8 mouse cellular contexts compared by ENCODE assay signal in the genomic region with DNA sequence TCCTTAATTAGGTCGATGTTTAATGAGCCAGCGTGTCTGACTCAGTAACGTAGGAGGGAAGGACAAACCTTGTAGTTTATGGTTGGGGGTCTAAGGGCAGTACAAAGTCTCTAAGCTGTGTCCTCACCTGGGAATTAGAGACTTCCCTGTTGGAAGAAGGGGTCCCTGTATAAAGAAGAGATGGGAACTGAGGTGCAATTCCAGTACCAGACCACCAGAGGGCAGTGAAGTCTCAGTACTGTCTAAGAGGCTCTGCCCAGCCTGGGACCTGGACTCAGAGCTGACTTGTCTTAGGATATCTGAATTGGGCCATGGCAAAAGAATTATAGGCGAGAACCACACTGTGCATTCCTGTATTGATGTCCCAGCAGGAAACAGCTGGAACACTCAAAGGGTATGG. TPM values are rescaled to one million over a fixed set of nuclear protein-coding genes. Genes with fewer than 3 reads are reported as not detected.
DNase-seq lines count a peak whose midpoint lies in the region; ATAC-seq and TF ChIP-seq lines count a peak whose summit lies in the region.

No protein-coding gene starts in this region.

- H3K9ac ChIP-seq in embryonic facial prominence, embryonic 11.5 days (replicated peaks; ENCODE audit: low read length), result no peak overlapping the region
- no peak overlapping the region for H3K9ac ChIP-seq in heart, postnatal 0 days (replicated peaks; ENCODE audit: low read depth, low read length)
- no peak overlapping the region for H3K9ac ChIP-seq in kidney, postnatal 0 days (ENCODE audit: low read depth, low read length)
- H3K9ac ChIP-seq in liver, embryonic 13.5 days, result no peak overlapping the region
- no peak overlapping the region for H3K9ac ChIP-seq in neural tube, embryonic 14.5 days (replicated peaks; ENCODE audit: low read depth, low read length)

- no peak overlapping the region for H3K4me2 ChIP-seq in embryonic facial prominence, embryonic 11.5 days (ENCODE audit: low read depth, low read length)
- H3K4me2 ChIP-seq in heart, postnatal 0 days (ENCODE audit: low read depth, low read length), result no peak overlapping the region
- H3K4me2 ChIP-seq in kidney, postnatal 0 days (ENCODE audit: low read length), result no peak overlapping the region
- no peak overlapping the region for H3K4me2 ChIP-seq in liver, embryonic 13.5 days
- H3K4me2 ChIP-seq in neural tube, embryonic 14.5 days (ENCODE audit: low read depth, low read length), result no peak overlapping the region

- peak; percentile 61 for DNase-seq in adrenal gland, adult 8-10 months
- DNase-seq in embryonic facial prominence, embryonic 11.5 days (ENCODE audit: low spot score), result peak; percentile 92
- peak; percentile 84 for DNase-seq in heart, postnatal 0 days (ENCODE audit: low spot score)
- DNase-seq in kidney, postnatal 0 days (ENCODE audit: low spot score), result peak; percentile 91
- DNase-seq in liver, embryonic 13.5 days, result peak; percentile 55
- peak; percentile 67 for DNase-seq in thymus, postnatal 25 days

- no peak overlapping the region for H3K4me3 ChIP-seq in E14TG2a.4 (replicated peaks; ENCODE audit: low read length)
- no peak overlapping the region for H3K4me3 ChIP-seq in embryonic facial prominence, embryonic 11.5 days (ENCODE audit: low read depth, low read length)
- H3K4me3 ChIP-seq in heart, postnatal 0 days (ENCODE audit: low read depth, low read length), result no peak overlapping the region
- H3K4me3 ChIP-seq in kidney, postnatal 0 days (replicated peaks; ENCODE audit: low read depth, low read length), result no peak overlapping the region
- H3K4me3 ChIP-seq in liver, embryonic 13.5 days (replicated peaks), result no peak overlapping the region
- no peak overlapping the region for H3K4me3 ChIP-seq in neural tube, embryonic 14.5 days (ENCODE audit: low read depth, low read length)

- H3K27ac ChIP-seq in embryonic facial prominence, embryonic 11.5 days (replicated peaks; ENCODE audit: low read depth, low read length), result no peak overlapping the region
- H3K27ac ChIP-seq in heart, postnatal 0 days (ENCODE audit: low read depth), result no peak overlapping the region
- H3K27ac ChIP-seq in kidney, postnatal 0 days, result no peak overlapping the region
- no peak overlapping the region for H3K27ac ChIP-seq in liver, embryonic 13.5 days
- no peak overlapping the region for H3K27ac ChIP-seq in neural tube, embryonic 14.5 days (ENCODE audit: low read depth, low read length)

- peak; percentile 82 for TF ChIP-seq CTCF in E14TG2a.4 (conservative IDR thresholded peaks at IDR 0.05; ENCODE audit: low read length)
- peak; percentile 90 for TF ChIP-seq CTCF in heart, postnatal 0 days (IDR thresholded peaks at IDR 0.05; ENCODE audit: low read depth)
- TF ChIP-seq CTCF in kidney, postnatal 0 days (IDR thresholded peaks at IDR 0.05; ENCODE audit: low read depth), result peak; percentile 92

- no peaks in the 10 kb centered on the region for H3K9me3 ChIP-seq in E14TG2a.4 (ENCODE audit: low read length)
- H3K9me3 ChIP-seq in embryonic facial prominence, embryonic 11.5 days (replicated peaks; ENCODE audit: control insufficient read depth, low read length), result no peaks in the 10 kb centered on the region
- H3K9me3 ChIP-seq in heart, postnatal 0 days (replicated peaks; ENCODE audit: control insufficient read depth, low read length), result no peaks in the 10 kb centered on the region
- H3K9me3 ChIP-seq in kidney, postnatal 0 days (replicated peaks; ENCODE audit: low read length), result no peaks in the 10 kb centered on the region
- H3K9me3 ChIP-seq in liver, embryonic 13.5 days (replicated peaks), result no peaks in the 10 kb centered on the region
- no peaks in the 10 kb centered on the region for H3K9me3 ChIP-seq in neural tube, embryonic 14.5 days (ENCODE audit: control insufficient read depth, low read length)

- H3K4me1 ChIP-seq in E14TG2a.4 (replicated peaks; ENCODE audit: low read depth, low read length), result peaks cover 44% of the 10 kb centered on the region
- H3K4me1 ChIP-seq in embryonic facial prominence, embryonic 11.5 days (ENCODE audit: control insufficient read depth, insufficient read depth, low read length), result 0 out of 2 replicates have a peak, but pooled peaks cover 4% of the 10 kb centered on the region
- no peaks in the 10 kb centered on the region for H3K4me1 ChIP-seq in heart, postnatal 0 days (ENCODE audit: control insufficient read depth, insufficient read depth)
- H3K4me1 ChIP-seq in kidney, postnatal 0 days (replicated peaks; ENCODE audit: insufficient read depth, low read length), result no peaks in the 10 kb centered on the region
- peaks cover 17% of the 10 kb centered on the region for H3K4me1 ChIP-seq in liver, embryonic 13.5 days (replicated peaks)
- H3K4me1 ChIP-seq in neural tube, embryonic 14.5 days (ENCODE audit: control insufficient read depth, insufficient read depth, low read length), result no peaks in the 10 kb centered on the region

- peaks cover 40% of the 10 kb centered on the region for H3K36me3 ChIP-seq in E14TG2a.4 (ENCODE audit: insufficient read depth, low read length)
- no peaks in the 10 kb centered on the region for H3K36me3 ChIP-seq in embryonic facial prominence, embryonic 11.5 days (replicated peaks; ENCODE audit: control insufficient read depth, insufficient read depth, low read depth, low read length)
- H3K36me3 ChIP-seq in heart, postnatal 0 days (replicated peaks; ENCODE audit: control insufficient read depth, insufficient read depth, low read length), result peaks cover 31% of the 10 kb centered on the region
- H3K36me3 ChIP-seq in kidney, postnatal 0 days (ENCODE audit: insufficient read depth, low read length), result peaks cover 7% of the 10 kb centered on the region
- H3K36me3 ChIP-seq in liver, embryonic 13.5 days, result peaks cover 33% of the 10 kb centered on the region
- 0 out of 2 replicates have a peak, but pooled peaks cover 6% of the 10 kb centered on the region for H3K36me3 ChIP-seq in neural tube, embryonic 14.5 days (ENCODE audit: control insufficient read depth, insufficient read depth, low read length)

- WGBS in embryonic facial prominence, embryonic 11.5 days, result 40% methylated on average over 4 of the region's 4 CpGs
- WGBS in heart, postnatal 0 days, result 45% methylated on average over 4 of the region's 4 CpGs
- 31% methylated on average over 4 of the region's 4 CpGs for WGBS in kidney, postnatal 0 days
- WGBS in liver, embryonic 13.5 days (ENCODE audit: insufficient replicate concordance), result 42% methylated on average over 4 of the region's 4 CpGs
- WGBS in neural tube, embryonic 14.5 days, result 34% methylated on average over 4 of the region's 4 CpGs

- no peak for TF ChIP-seq EP300 in heart, postnatal 0 days (IDR thresholded peaks at IDR 0.05; ENCODE audit: low read depth)

- 0 out of 2 replicates have a peak, but pooled peaks have one; percentile 29 for ATAC-seq in embryonic facial prominence, embryonic 11.5 days (replicated peaks; ENCODE audit: insufficient number of reproducible peaks, low FRiP score, low TSS enrichment, low read depth)
- peak; percentile 50 for ATAC-seq in heart, postnatal 0 days (ENCODE audit: insufficient read depth, low read depth)
- ATAC-seq in kidney, postnatal 0 days (replicated peaks; ENCODE audit: low FRiP score, low read depth), result 0 out of 2 replicates have a peak, but pooled peaks have one; percentile 20
- no peak for ATAC-seq in liver, embryonic 13.5 days (ENCODE audit: low read depth)
- ATAC-seq in neural tube, embryonic 14.5 days (ENCODE audit: low read depth), result peak; percentile 60

- H3K27me3 ChIP-seq in E14TG2a.4 (ENCODE audit: insufficient read depth, low read length), result no peaks in the 10 kb centered on the region
- no peaks in the 10 kb centered on the region for H3K27me3 ChIP-seq in embryonic facial prominence, embryonic 11.5 days (ENCODE audit: control insufficient read depth, insufficient read depth, low read length)
- no peaks in the 10 kb centered on the region for H3K27me3 ChIP-seq in heart, postnatal 0 days (ENCODE audit: control insufficient read depth, insufficient read depth, low read length)
- no peaks in the 10 kb centered on the region for H3K27me3 ChIP-seq in kidney, postnatal 0 days (ENCODE audit: insufficient read depth, low read length)
- H3K27me3 ChIP-seq in liver, embryonic 13.5 days, result no peaks in the 10 kb centered on the region
- no peaks in the 10 kb centered on the region for H3K27me3 ChIP-seq in neural tube, embryonic 14.5 days (ENCODE audit: control insufficient read depth, insufficient read depth, low read length)

RNA-seq across cellular contexts. Expression of a gene that starts 54.6 kb away (rescaled TPM):
- 10 to 100 TPM; 50.3 to 83.2 (median 63.5) TPM for total RNA-seq in adrenal gland, adult 8-10 months (2022)
- 4.7 and 5.6 TPM in 2 replicates for polyA plus RNA-seq in embryonic facial prominence, embryonic 11.5 days (2014; fragmentation: Nextera tagmentation; extraction: Ambion mirVana)
- 15.8 and 30.8 TPM in 2 replicates for total RNA-seq in heart, postnatal 0 days (2014; rRNA removed; ENCODE audit: low replicate concordance)
- 4.0 and 4.4 TPM in 2 replicates for polyA plus RNA-seq in heart, postnatal 0 days (2015; fragmentation: Nextera tagmentation; extraction: Ambion mirVana)
- polyA plus RNA-seq in kidney, postnatal 0 days (2015; fragmentation: Nextera tagmentation; extraction: Ambion mirVana), result 5.7 and 7.1 TPM in 2 replicates
- polyA plus RNA-seq in liver, embryonic 13.5 days (2015; fragmentation: Nextera tagmentation; extraction: Ambion mirVana), result 2.7 and 3.1 TPM in 2 replicates
- polyA plus RNA-seq in neural tube, embryonic 14.5 days (2014; fragmentation: Nextera tagmentation; extraction: Ambion mirVana), result 8.0 and 9.7 TPM in 2 replicates

RNA-seq across cellular contexts. Expression of a gene that starts 55.8 kb away (rescaled TPM):
- total RNA-seq in adrenal gland, adult 8-10 months (2022), result 10 to 100 TPM in 2 of 4 experiments, 1 to 10 TPM in 2; 1.1 to 14.5 (median 6.0) TPM
- polyA plus RNA-seq in embryonic facial prominence, embryonic 11.5 days (2014; fragmentation: Nextera tagmentation; extraction: Ambion mirVana), result 0.71 and 0.93 TPM in 2 replicates
- total RNA-seq in heart, postnatal 0 days (2014; rRNA removed; ENCODE audit: low replicate concordance), result 33.3 and 48.2 TPM in 2 replicates
- polyA plus RNA-seq in heart, postnatal 0 days (2015; fragmentation: Nextera tagmentation; extraction: Ambion mirVana), result 0.78 and 1.4 TPM in 2 replicates
- polyA plus RNA-seq in kidney, postnatal 0 days (2015; fragmentation: Nextera tagmentation; extraction: Ambion mirVana), result 2.7 and 2.8 TPM in 2 replicates
- polyA plus RNA-seq in liver, embryonic 13.5 days (2015; fragmentation: Nextera tagmentation; extraction: Ambion mirVana), result 0.05 TPM in 1 of 2 replicates, not detected in the other
- 0.18 TPM in 1 of 2 replicates, not detected in the other for polyA plus RNA-seq in neural tube, embryonic 14.5 days (2014; fragmentation: Nextera tagmentation; extraction: Ambion mirVana)
